In the genomic region with DNA sequence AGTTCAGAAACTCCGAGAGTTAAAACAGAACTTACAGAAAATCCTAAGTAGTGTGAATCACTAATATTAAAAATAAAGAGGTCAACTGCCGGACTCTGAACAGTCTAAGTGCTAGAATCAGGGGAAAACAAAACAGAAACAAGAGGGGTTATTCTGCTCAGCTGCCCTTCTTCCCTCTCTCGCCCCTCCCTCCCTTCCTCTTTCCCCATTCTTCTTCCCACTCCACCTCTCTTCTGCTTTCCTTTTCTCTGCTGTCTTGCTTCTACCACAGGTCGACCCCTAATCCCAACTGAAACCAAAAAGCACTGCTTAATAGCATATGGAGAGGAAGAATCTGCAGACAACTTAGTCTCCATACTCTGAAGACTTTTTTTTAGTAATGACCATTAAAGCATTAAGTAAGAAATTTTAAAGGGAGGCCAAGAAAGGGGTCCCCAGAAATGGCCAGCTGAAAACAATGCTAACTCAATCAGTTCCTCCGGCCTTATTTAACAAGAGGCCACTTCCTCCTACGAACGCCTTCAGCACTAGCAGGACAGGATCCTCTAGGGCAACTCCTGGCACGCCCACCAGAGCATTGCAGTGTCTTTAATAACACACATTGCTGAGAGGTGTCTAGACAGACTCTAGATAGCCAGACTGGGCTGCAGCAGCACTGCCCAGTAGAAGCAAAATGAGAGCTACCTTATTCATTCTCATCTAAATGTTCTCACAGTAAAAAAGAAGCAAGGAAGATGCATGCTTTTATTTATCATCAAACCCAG, we compare ENCODE assay signal across 19 mouse cellular contexts. TPM values are rescaled to one million over a fixed set of nuclear protein-coding genes. Genes with fewer than 3 reads are reported as not detected.
DNase-seq lines count a peak whose midpoint lies in the region; ATAC-seq lines count a peak whose summit lies in the region.
"Had no signal": no experiment of that assay in that cellular context is flagged by ENCODE, and none has a peak within 500 bp of the region (broad histone marks: within the 10 kb centered on the region; RNA-seq: fewer than 3 reads in every experiment).

No protein-coding gene starts in this region.

- ATAC-seq in frontal cortex, adult (ENCODE audit: low TSS enrichment): peak; percentile 39; the same call in 1 of the 2 replicates
- no peak for ATAC-seq in kidney, embryonic 16.5 days (ENCODE audit: low FRiP score, low TSS enrichment)
- peak; percentile 65 for ATAC-seq in common myeloid progenitor, adult 5-6 weeks (replicated peaks; ENCODE audit: low read depth, poor library complexity, severe bottlenecking)
- 0 out of 4 replicates have a peak, but pooled peaks have one; percentile 22 to 32 for ATAC-seq in hematopoietic stem cell, adult 5-6 weeks (replicated peaks in 1 of 2; ENCODE audit: insufficient read depth in 1 of 2, low FRiP score in 2 of 2, low TSS enrichment in 1 of 2, low read depth in 1 of 2, poor library complexity in 2 of 2, severe bottlenecking in 2 of 2)
- ATAC-seq in forebrain, embryonic 11.5 days (replicated peaks; ENCODE audit: low FRiP score): no peak
- ATAC-seq: forebrain, postnatal 0 days; Patski had no signal

- H3K9me3 ChIP-seq in kidney, embryonic 16.5 days (ENCODE audit: low read length): no peaks in the 10 kb centered on the region
- H3K9me3 ChIP-seq in forebrain, embryonic 11.5 days (ENCODE audit: control insufficient read depth, low read length): no peaks in the 10 kb centered on the region
- H3K9me3 ChIP-seq: limb, embryonic 13.5 days had no signal

- H3K4me2 ChIP-seq in kidney, embryonic 16.5 days (replicated peaks; ENCODE audit: low read depth, low read length): no peak overlapping the region
- no peak overlapping the region for H3K4me2 ChIP-seq in forebrain, embryonic 11.5 days (ENCODE audit: low read depth, low read length, severe bottlenecking)
- H3K4me2 ChIP-seq: limb, embryonic 13.5 days had no signal

- no peak overlapping the region for H3K4me3 ChIP-seq in kidney, embryonic 16.5 days (ENCODE audit: low read length)
- H3K4me3 ChIP-seq in forebrain, embryonic 11.5 days (ENCODE audit: low read depth, low read length): no peak overlapping the region
- H3K4me3 ChIP-seq: limb, embryonic 13.5 days had no signal

- no peak for DNase-seq in frontal cortex, postnatal 14 days (ENCODE audit: low spot score in 2 of 2)
- DNase-seq in kidney, postnatal 10 days: peak; percentile 32
- DNase-seq in forebrain, embryonic 11.5 days (ENCODE audit: low spot score): no peak
- no peak for DNase-seq in left cerebral cortex, postnatal 4 days
- DNase-seq: cerebellum, adult 18-20 months; forebrain, postnatal 0 days; lung, postnatal 4 days; midbrain, embryonic 14.5 days had no signal

- intact Hi-C loops in left cerebral cortex, postnatal 4 days (cut with DNase I): loop anchor here (1.0 kb wide), 1 partner anchor 9 kb away; no protein-coding TSS in a partner anchor

- H3K27ac ChIP-seq in kidney, embryonic 16.5 days (ENCODE audit: low read length): no peak overlapping the region
- no peak overlapping the region for H3K27ac ChIP-seq in forebrain, embryonic 11.5 days (ENCODE audit: low read depth, low read length)
- H3K27ac ChIP-seq: limb, embryonic 13.5 days had no signal

- WGBS in kidney, embryonic 16.5 days: 60% methylated on average over 8 of the region's 8 CpGs
- 77% methylated on average over 8 of the region's 8 CpGs for WGBS in forebrain, embryonic 11.5 days

- H3K36me3 ChIP-seq in kidney, embryonic 16.5 days (ENCODE audit: insufficient read depth, low read length): peaks cover 8% of the 10 kb centered on the region; the same call in 1 of the 2 replicates
- no peaks in the 10 kb centered on the region for H3K36me3 ChIP-seq in forebrain, embryonic 11.5 days (ENCODE audit: control insufficient read depth, insufficient read depth, low read length)

- H3K9ac ChIP-seq in kidney, embryonic 16.5 days (replicated peaks; ENCODE audit: low read length): no peak overlapping the region
- no peak overlapping the region for H3K9ac ChIP-seq in forebrain, embryonic 11.5 days (ENCODE audit: low read length)
- H3K9ac ChIP-seq: forebrain, postnatal 0 days; limb, embryonic 13.5 days had no signal

- 0 out of 2 replicates have a peak, but pooled peaks cover 7% of the 10 kb centered on the region for H3K4me1 ChIP-seq in kidney, embryonic 16.5 days (ENCODE audit: insufficient read depth, low read length)
- H3K4me1 ChIP-seq in forebrain, embryonic 11.5 days (replicated peaks; ENCODE audit: control insufficient read depth, insufficient read depth, low read length): peaks cover 2% of the 10 kb centered on the region; the same call in 1 of the 2 replicates

- H3K27me3 ChIP-seq in kidney, embryonic 16.5 days (ENCODE audit: insufficient read depth, low read length): no peaks in the 10 kb centered on the region
- no peaks in the 10 kb centered on the region for H3K27me3 ChIP-seq in forebrain, embryonic 11.5 days (ENCODE audit: control insufficient read depth, insufficient read depth, low read length)
- H3K27me3 ChIP-seq: limb, embryonic 13.5 days; Patski had no signal

RNA-seq across cellular contexts. Expression of gene Gm17409, which starts 26.9 kb away (rescaled TPM):
- polyA plus RNA-seq in kidney, embryonic 16.5 days (2015; fragmentation: Nextera tagmentation; extraction: Ambion mirVana): not detected in 2 replicates
- total RNA-seq in common myeloid progenitor, adult 5-6 weeks (2017): not detected in 2 replicates
- not detected in 2 replicates for total RNA-seq in hematopoietic stem cell, adult 5-6 weeks (2017)
- polyA plus RNA-seq in forebrain, embryonic 11.5 days (2014; fragmentation: Nextera tagmentation; extraction: Ambion mirVana): not detected in 2 replicates
- total RNA-seq in left cerebral cortex, postnatal 4 days (2021): not detected
- total RNA-seq: forebrain, postnatal 0 days; layer of hippocampus, adult 18-20 months; left cerebral cortex, adult 18-20 months had no signal
- polyA plus RNA-seq: forebrain, postnatal 0 days; gonadal fat pad, adult 2 months; kidney, embryonic 14.5 days; limb, embryonic 13.5 days; liver, embryonic 16.5 days; midbrain, embryonic 14.5 days; Patski had no signal

Comparison
In these comparisons a context has a peak if more than half of its experiments do, and no peak if none do; other contexts are left out.
1. ATAC-seq: peak in frontal cortex, adult (single experiment), common myeloid progenitor, adult 5-6 weeks (single experiment) and hematopoietic stem cell, adult 5-6 weeks (2 of 2); none in kidney, embryonic 16.5 days (single experiment) and forebrain, embryonic 11.5 days (single experiment).